Mouse (Mus musculus): Measurements from ENCODE around the gene Lmod2.

- TF ChIP-seq CTCF (IDR thresholded peaks at IDR 0.05; ENCODE audit: control insufficient read depth, insufficient read depth, low read length) (no peak), POLR2A (IDR thresholded peaks at IDR 0.05; ENCODE audit: borderline replicate concordance, control insufficient read depth, low read depth, low read length) (no peak)
These were observed 30.9 kb downstream of the Lmod2 start for GRCm38 (mm10) chr6:24628499-24628898.
